Mouse (Mus musculus) MEL-GATA-1-ER (cell line): ENCODE data around the gene Sumf2.

Experiments used
- DNase-seq: peaks from one replicate; pipeline ENCODE4 v3.0.0-alpha.2; 2012; ENCODE audit warnings: low read depth; ENCODE audit errors: extremely low read depth

Sumf2 gene

GRCm38 (mm10) chr5:129907775-129908174 lies 61.0 kb downstream of the Sumf2 start:
- DNase-seq, result no peak

- peak; percentile 72 for DNase-seq
Observed at GRCm38 (mm10) chr5:129908242-129908965, 61.6 kb downstream of the Sumf2 start, which contains the start of gene Nupr1l. Gene Nupr1l, plus strand, starts transcription at chr5:129908540.

- DNase-seq, result no peak
Observed at GRCm38 (mm10) chr5:129909147-129909546, 62.4 kb downstream of the Sumf2 start.

GRCm38 (mm10) chr5:129909591-129909990 lies 62.8 kb downstream of the Sumf2 start:
- no peak for DNase-seq
